Mouse (Mus musculus) megakaryocyte-erythroid progenitor cell, adult 5 weeks (primary cell): ENCODE results near the gene Aqp2. TPM values are rescaled to one million over a fixed set of nuclear protein-coding genes. Genes with fewer than 3 reads are reported as not detected.

Experiments
- polyA plus RNA-seq: library from polyadenylated mRNA; stranded (reverse); fragments of >175 nt; gene quantifications from 2 replicates; pipeline ENCODE4 v1.2.3, GENCODE M21; 2012

Aqp2 gene
- polyA plus RNA-seq: not detected in 2 replicates

DNA sequence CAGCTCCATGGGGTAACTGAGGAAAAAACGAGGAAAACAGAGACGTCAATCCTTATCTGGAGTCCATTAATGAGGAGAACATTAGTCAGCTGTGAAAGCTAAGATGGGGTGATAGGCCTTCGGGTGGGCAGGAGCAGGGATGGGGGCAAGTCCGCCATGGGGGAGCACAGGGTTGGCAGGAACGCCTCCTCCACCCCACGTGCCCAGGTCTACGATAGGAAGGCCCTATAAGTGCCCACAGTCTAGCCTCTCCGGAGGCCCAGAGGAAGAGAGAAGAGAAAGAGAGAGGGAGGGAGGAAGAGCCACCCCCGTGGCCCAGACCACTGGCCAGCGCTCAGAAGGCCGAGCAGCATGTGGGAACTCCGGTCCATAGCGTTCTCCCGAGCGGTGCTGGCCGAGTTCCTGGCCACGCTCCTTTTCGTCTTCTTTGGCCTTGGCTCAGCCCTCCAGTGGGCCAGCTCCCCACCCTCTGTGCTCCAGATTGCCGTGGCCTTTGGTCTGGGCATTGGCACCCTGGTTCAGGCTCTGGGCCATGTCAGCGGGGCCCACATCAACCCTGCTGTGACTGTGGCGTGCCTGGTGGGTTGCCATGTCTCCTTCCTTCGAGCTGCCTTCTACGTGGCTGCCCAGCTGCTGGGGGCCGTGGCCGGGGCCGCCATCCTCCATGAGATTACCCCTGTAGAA lies at the start of gene Aqp2:
TSS of gene Aqp2 (plus strand) at position 254 of the 684 bp plus-strand sequence.

DNA sequence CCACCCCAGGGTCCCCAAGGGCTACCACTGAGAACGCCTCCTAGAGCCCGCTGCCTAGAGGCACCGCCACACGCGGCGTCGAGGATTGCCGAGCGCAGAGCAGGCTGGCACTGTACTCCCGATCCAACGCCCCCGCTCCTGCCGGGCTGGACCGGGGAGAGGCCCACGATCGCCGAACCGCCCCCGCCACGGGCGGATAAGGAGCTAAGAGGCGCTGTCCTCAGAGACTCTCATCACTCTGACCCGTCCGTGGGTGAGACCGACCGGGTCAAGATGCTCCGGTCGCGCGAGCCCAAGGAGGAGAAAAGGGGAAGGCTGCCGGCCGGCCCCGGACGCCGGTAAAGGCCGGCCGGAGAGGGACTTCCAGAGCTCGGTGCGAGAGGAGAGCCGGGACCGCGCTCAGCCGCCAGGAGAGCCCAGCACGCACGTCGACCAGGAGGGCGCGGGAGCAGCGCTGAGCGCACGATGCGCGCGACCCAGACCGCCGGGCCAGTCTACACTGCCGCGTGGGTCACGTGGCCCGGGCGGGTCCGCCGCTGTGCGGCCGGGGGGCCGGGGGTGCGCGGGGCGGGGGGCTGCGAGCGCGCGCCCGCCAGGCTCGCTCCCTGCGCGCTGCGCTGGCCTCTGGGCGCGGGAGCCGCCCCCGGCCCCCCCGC lies 11.7 kb downstream of the Aqp2 start, which contains the start of gene Aqp5:
TSS of gene Aqp5 (plus strand) at position 354 of the 656 bp plus-strand sequence.

DNA sequence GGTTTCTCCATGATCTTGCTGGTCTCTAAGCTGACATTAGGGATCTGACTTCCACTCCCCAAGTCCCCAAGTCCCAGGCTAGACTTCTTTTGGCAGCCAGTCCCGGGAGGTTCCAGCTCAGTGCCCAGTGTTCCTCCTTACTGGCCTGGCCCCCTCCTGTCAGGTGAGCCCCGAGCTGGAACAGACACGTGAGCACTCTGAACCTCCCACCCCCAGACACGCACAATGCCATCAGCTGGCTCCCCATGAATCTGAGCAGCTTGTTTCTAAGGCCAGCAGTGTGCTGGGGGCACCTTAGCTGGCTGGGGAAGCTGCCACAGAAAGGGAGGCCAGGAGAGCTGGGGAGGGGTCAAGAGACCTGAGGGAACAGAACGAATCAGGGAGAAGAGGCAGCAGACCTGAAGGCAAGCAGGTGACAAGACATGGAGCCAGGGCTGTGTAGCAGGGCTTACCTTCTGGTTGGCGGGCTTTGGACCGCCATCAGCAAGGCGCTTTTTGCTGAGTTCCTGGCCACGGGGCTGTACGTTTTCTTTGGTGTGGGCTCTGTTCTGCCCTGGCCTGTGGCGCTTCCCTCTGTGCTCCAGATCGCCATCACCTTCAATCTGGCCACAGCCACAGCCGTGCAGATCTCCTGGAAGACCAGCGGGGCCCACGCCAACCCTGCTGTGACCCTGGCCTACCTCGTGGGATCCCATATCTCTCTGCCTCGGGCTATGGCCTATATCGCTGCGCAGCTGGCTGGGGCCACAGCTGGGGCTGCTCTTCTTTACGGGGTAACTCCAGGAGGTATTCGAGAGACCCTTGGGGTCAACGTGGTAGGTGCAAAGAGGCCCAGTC lies 22.3 kb downstream of the Aqp2 start, which contains the start of gene Aqp6:
TSS of gene Aqp6 (plus strand) at position 415 of the 837 bp plus-strand sequence.

Other genes with a start within 250 kb of the Aqp2 start
- gene Fmnl3, start 208.6 kb upstream of the Aqp2 start, polyA plus RNA-seq: 19.8 and 21.7 TPM in 2 replicates
- gene Tmbim6, start 186.2 kb upstream of the Aqp2 start, polyA plus RNA-seq: 291 and 305 TPM in 2 replicates
- gene Nckap5l, start 121.3 kb upstream of the Aqp2 start, polyA plus RNA-seq: 26.8 and 31.6 TPM in 2 replicates
- gene Bcdin3d, start 104.3 kb upstream of the Aqp2 start, polyA plus RNA-seq: 2.7 and 5.4 TPM in 2 replicates
- 0.40 and 0.65 TPM in 2 replicates for gene Faim2, start 50.9 kb upstream of the Aqp2 start, polyA plus RNA-seq
- gene Aqp5, start 11.7 kb downstream of the Aqp2 start, polyA plus RNA-seq: not detected in 2 replicates
- not detected in 2 replicates for gene Aqp6, start 22.3 kb downstream of the Aqp2 start, polyA plus RNA-seq
- 14.5 and 24.8 TPM in 2 replicates for gene Racgap1, start 72.6 kb downstream of the Aqp2 start, polyA plus RNA-seq
- 0.02 TPM in 1 of 2 replicates, not detected in the other for gene Asic1, start 91.3 kb downstream of the Aqp2 start, polyA plus RNA-seq
- gene Smarcd1, start 123.1 kb downstream of the Aqp2 start, polyA plus RNA-seq: 37.9 and 54.3 TPM in 2 replicates
- 4.6 and 10.3 TPM in 2 replicates for gene Gm17349, start 126.4 kb downstream of the Aqp2 start, polyA plus RNA-seq
- 1.3 and 1.9 TPM in 2 replicates for gene Gpd1, start 138.5 kb downstream of the Aqp2 start, polyA plus RNA-seq
- gene Cox14, start 146.6 kb downstream of the Aqp2 start, polyA plus RNA-seq: 103 and 108 TPM in 2 replicates
- gene Cers5, start 193.8 kb downstream of the Aqp2 start, polyA plus RNA-seq: 11.2 and 14.4 TPM in 2 replicates